Mouse (Mus musculus) MEL (cell line): Measurements from ENCODE around the gene Plekha5. TPM values are rescaled to one million over a fixed set of nuclear protein-coding genes. Genes with fewer than 3 reads are reported as not detected.

Source experiments
- DNase-seq: peaks from one replicate; pipeline ENCODE4 v3.0.0; 2011; ENCODE audit warnings: low read depth, low spot score
- H3K27ac ChIP-seq: 2 replicates; pipeline ENCODE4 v1.5.1; 2012; ENCODE audit warnings: low read depth, mild to moderate bottlenecking, control low read depth, low read length, moderate library complexity; ENCODE audit not compliant: control insufficient read depth
- H3K27me3 ChIP-seq, 2 experiments: fragments of 150-350 bp in 1 of 2; sonication (generic) in 1 of 2; 2 replicates each; pipeline ENCODE4 v1.6.1; 2012; ENCODE audit warnings: low read length in 2 of 2, mild to moderate bottlenecking in 2 of 2, improper control_type of control experiment in 1 of 2, moderate library complexity in 1 of 2; ENCODE audit not compliant: insufficient read depth in 2 of 2, control insufficient read depth in 1 of 2
- H3K36me3 ChIP-seq, 2 experiments: 2 replicates each; pipeline ENCODE4 v1.6.1; 2012 to 2014; ENCODE audit warnings: low read length in 2 of 2, improper control_type of control experiment in 1 of 2, inconsistent platforms in 1 of 2, mild to moderate bottlenecking in 1 of 2; ENCODE audit not compliant: insufficient read depth in 2 of 2, control insufficient read depth in 1 of 2
- H3K4me1 ChIP-seq, 2 experiments: fragments of 150-350 bp in 1 of 2; sonication (generic) in 1 of 2; 2 replicates each; pipeline ENCODE4 v1.6.1; 2012; ENCODE audit warnings: low read length in 2 of 2, improper control_type of control experiment in 1 of 2, mild to moderate bottlenecking in 1 of 2; ENCODE audit not compliant: insufficient read depth in 2 of 2, control insufficient read depth in 1 of 2
- H3K4me3 ChIP-seq, 2 experiments: fragments of 150-350 bp in 1 of 2; sonication (generic) in 1 of 2; 2 replicates each; pipeline ENCODE4 v1.5.1; 2012; ENCODE audit warnings: low read depth in 2 of 2, low read length in 2 of 2, mild to moderate bottlenecking in 2 of 2, moderate library complexity in 2 of 2, control low read depth in 1 of 2, improper control_type of control experiment in 1 of 2; ENCODE audit not compliant: control insufficient read depth in 1 of 2, insufficient read depth in 1 of 2
- H3K79me2 ChIP-seq: 2 replicates; pipeline ENCODE4 v1.6.1; 2012; ENCODE audit warnings: mild to moderate bottlenecking, low read length, moderate library complexity; ENCODE audit not compliant: control insufficient read depth, poor library complexity, insufficient read depth
- H3K9ac ChIP-seq: 2 replicates; pipeline ENCODE4 v1.6.1; 2012; ENCODE audit warnings: low read depth, mild to moderate bottlenecking, control low read depth, low read length, moderate library complexity; ENCODE audit not compliant: control insufficient read depth, poor library complexity, severe bottlenecking
- H3K9me3 ChIP-seq: fragments of 150-350 bp; sonication (generic); replicated peaks from 2 replicates; pipeline ENCODE4 v1.6.1; 2012; ENCODE audit warnings: mild to moderate bottlenecking, low read length, improper control_type of control experiment, moderate library complexity; ENCODE audit not compliant: insufficient read depth
- CTCF ChIP-seq, 3 experiments: IDR thresholded peaks in 2 of 3; conservative IDR thresholded peaks in 1 of 3; 2 replicates each; pipeline ENCODE4 v1.5.1; 2011 to 2012; ENCODE audit warnings: low read length in 3 of 3, low read depth in 2 of 3, mild to moderate bottlenecking in 2 of 3, improper control_type of control experiment in 1 of 3, inconsistent platforms in 1 of 3, mixed read lengths in 1 of 3, moderate library complexity in 1 of 3; ENCODE audit not compliant: control insufficient read depth in 1 of 3, insufficient read depth in 1 of 3, poor library complexity in 1 of 3, severe bottlenecking in 1 of 3
- E2F4 ChIP-seq: IDR thresholded peaks from 2 replicates; pipeline ENCODE4 v1.6.1; 2011; ENCODE audit warnings: low read depth, low read length, improper control_type of control experiment, borderline replicate concordance
- JUND ChIP-seq: IDR thresholded peaks from 2 replicates; pipeline ENCODE4 v1.6.1; 2011; ENCODE audit warnings: low read depth, mild to moderate bottlenecking, improper control_type of control experiment, low read length
- MAFK ChIP-seq: IDR thresholded peaks from 2 replicates; pipeline ENCODE4 v1.6.1; 2011; ENCODE audit warnings: low read depth, mild to moderate bottlenecking, low read length, improper control_type of control experiment, borderline replicate concordance
- MEF2A ChIP-seq: IDR thresholded peaks from 2 replicates; pipeline ENCODE4 v1.6.1; 2014; ENCODE audit warnings: low read depth, mild to moderate bottlenecking, inconsistent platforms, low read length, improper control_type of control experiment; ENCODE audit not compliant: poor library complexity, insufficient replicate concordance, severe bottlenecking; ENCODE audit errors: extremely low read depth
- RAD21 ChIP-seq: IDR thresholded peaks from 2 replicates; pipeline ENCODE4 v1.6.1; 2011; ENCODE audit warnings: mild to moderate bottlenecking, low read depth, low read length, improper control_type of control experiment
- SIN3A ChIP-seq: IDR thresholded peaks from 2 replicates; pipeline ENCODE4 v1.6.1; 2012; ENCODE audit warnings: low read length, improper control_type of control experiment, inconsistent platforms
- SMC3 ChIP-seq: IDR thresholded peaks from 2 replicates; pipeline ENCODE4 v1.6.1; 2011; ENCODE audit warnings: low read depth, low read length, improper control_type of control experiment
- ZC3H11A ChIP-seq: IDR thresholded peaks from 2 replicates; pipeline ENCODE4 v1.6.1; 2012; ENCODE audit warnings: low read depth, mild to moderate bottlenecking, inconsistent platforms, low read length, improper control_type of control experiment
- polyA plus RNA-seq, 2 experiments: library from polyadenylated mRNA; stranded (reverse) in 1 of 2; unstranded in 1 of 2; fragments of >175 nt in 1 of 2; fragments of >200 nt in 1 of 2; gene quantifications; 2 replicates each; pipeline versions ENCODE4 v1.2.1 to v1.2.4; 2012; ENCODE audit warnings: low replicate concordance in 2 of 2, low read depth in 1 of 2; ENCODE audit not compliant: insufficient read length in 2 of 2, insufficient read depth in 1 of 2, missing spikeins in 1 of 2
- total RNA-seq: library from RNA; depleted of rRNA; stranded (reverse); fragments of 300-350 nt; gene quantifications from 2 replicates; pipeline ENCODE4 v1.2.3, GENCODE M21; 2012

Gene Plekha5
- total and polyA plus RNA-seq, 3 experiments = 0.24 to 0.35 TPM; not detected in 1

DNA sequence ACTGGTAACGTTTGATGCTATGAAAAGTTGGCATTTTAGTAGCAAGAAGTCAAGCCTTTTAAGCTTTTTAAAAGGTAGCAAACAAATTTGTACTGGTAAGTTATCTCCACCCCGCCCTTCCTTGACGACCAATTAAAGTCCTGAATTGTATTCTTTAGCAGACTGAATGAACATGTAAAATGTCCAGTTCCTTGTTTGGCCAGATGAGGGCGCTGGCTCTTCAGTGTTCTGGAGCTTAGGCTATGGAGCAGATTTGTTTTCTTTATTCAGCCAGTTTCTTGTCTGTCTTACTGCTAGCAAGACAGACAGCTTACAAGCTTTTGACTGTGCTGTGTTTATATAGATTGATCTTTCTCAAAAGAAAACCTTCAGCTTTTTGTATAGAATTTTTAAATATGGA lies 48.5 kb downstream of the Plekha5 start:
- no peak overlapping the region for H3K9ac ChIP-seq
- no peaks in the 10 kb centered on the region for H3K27me3 ChIP-seq
- no peaks in the 10 kb centered on the region for H3K4me1 ChIP-seq
- H3K9me3 ChIP-seq = no peaks in the 10 kb centered on the region
- H3K79me2 ChIP-seq = no peaks in the 10 kb centered on the region
- H3K36me3 ChIP-seq = no peaks in the 10 kb centered on the region
- no peak overlapping the region for H3K4me3 ChIP-seq
- TF ChIP-seq RAD21 (peak; percentile 27), MEF2A (no peak), JUND (no peak), CTCF (IDR thresholded peaks at IDR 0.05 in 2 of 3, conservative IDR thresholded peaks at IDR 0.05 in 1 of 3; ENCODE audit: control insufficient read depth in 1 of 3, insufficient read depth in 1 of 3, low read depth in 2 of 3, low read length in 3 of 3, poor library complexity in 1 of 3, severe bottlenecking in 1 of 3) (peak; percentile 10 to 35 (median 11); a peak in 3 of 6 replicates), MAFK (no peak), ZC3H11A (0 out of 2 replicates have a peak, but pooled peaks have one; percentile 11), SMC3 (peak; percentile 18; the same call in 1 of the 2 replicates)
- peak; percentile 5 for DNase-seq
- no peak overlapping the region for H3K27ac ChIP-seq

DNA sequence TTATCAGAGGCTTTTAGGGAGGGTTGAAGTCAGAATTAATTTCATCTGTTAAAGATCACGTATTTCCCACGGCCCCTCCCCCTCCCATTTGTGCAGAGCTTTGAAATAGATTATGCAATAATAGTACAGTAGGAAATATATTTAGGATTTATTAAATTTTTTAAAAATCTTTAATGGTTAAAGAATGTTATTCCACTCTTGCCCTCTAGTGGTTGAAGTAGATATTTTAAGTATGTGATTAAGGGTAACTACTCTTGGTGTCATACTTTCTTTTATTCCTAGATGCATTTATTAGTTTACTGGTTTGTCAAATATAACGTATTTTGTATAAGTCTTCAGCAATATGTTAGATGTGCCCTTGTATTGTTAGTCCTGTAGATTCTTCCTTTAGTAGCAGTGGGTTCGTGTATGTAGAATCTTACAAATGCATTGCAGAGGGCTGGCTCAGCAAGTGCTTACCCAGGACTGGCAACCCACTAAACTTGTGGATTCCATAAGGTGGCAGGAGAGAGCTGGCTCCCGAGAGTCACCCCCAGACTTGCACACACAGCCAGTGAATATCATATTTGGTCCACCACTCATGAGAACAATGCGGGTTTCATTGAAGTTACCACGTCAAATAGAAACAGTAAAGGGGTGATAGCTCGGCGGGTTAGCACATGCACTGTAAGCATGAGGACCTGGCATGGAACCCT lies 51.7 kb downstream of the Plekha5 start:
- no peaks in the 10 kb centered on the region for H3K9me3 ChIP-seq
- no peaks in the 10 kb centered on the region for H3K4me1 ChIP-seq
- no peaks in the 10 kb centered on the region for H3K79me2 ChIP-seq
- H3K36me3 ChIP-seq = no peaks in the 10 kb centered on the region
- no peak overlapping the region for H3K27ac ChIP-seq
- H3K27me3 ChIP-seq = no peaks in the 10 kb centered on the region
- no peak overlapping the region for H3K9ac ChIP-seq
- no peak overlapping the region for H3K4me3 ChIP-seq
- TF ChIP-seq SIN3A (no peak), RAD21 (peak; percentile 12)
- DNase-seq = no peak

- Histone ChIP-seq H3K27me3 (no peaks in the 10 kb centered on the region), H3K9ac (no peak overlapping the region), H3K36me3 (no peaks in the 10 kb centered on the region), H3K27ac (no peak overlapping the region), H3K4me1 (no peaks in the 10 kb centered on the region), H3K79me2 (no peaks in the 10 kb centered on the region), H3K4me3 (no peak overlapping the region), H3K9me3 (no peaks in the 10 kb centered on the region)
- no peak for TF ChIP-seq E2F4
- DNase-seq = no peak
These were observed 53.1 kb downstream of the Plekha5 start for GRCm38 (mm10) chr6:140476981-140477380.
